Mouse (Mus musculus) neutrophil, adult 5-6 weeks (primary cell): ENCODE data around the gene Gm20479. TPM values are rescaled to one million over a fixed set of nuclear protein-coding genes. Genes with fewer than 3 reads are reported as not detected.
A peak's percentile ranks its signal among the peaks of the same experiment; 100 is the strongest.

Experiments used
- ATAC-seq: fragments of 151-379, 151-347 bp; 2 replicates; pipeline ENCODE4 v1.8.0; 2017; ENCODE audit warnings: mild to moderate bottlenecking, moderate TSS enrichment; ENCODE audit not compliant: insufficient number of reproducible peaks, poor library complexity, low FRiP score, severe bottlenecking; ENCODE audit errors: extremely low read depth
- total RNA-seq: library from RNA; stranded (forward); fragments of 200-1000 nt; gene quantifications from 2 replicates; pipeline ENCODE4 v1.2.3, GENCODE M21; 2017

Gm20479 gene
- total RNA-seq, 1 experiment from 2014 or later, result not detected

- ATAC-seq, result no peak
Observed at GRCm38 (mm10) chr7:27337175-27337853, 19.9 kb downstream of the Gm20479 start, which contains the start of gene Ltbp4. Gene Ltbp4, minus strand, starts transcription at chr7:27337692.

- peak; percentile 78 for ATAC-seq
Observed at GRCm38 (mm10) chr7:27335928-27336823, 21.0 kb downstream of the Gm20479 start.

DNA sequence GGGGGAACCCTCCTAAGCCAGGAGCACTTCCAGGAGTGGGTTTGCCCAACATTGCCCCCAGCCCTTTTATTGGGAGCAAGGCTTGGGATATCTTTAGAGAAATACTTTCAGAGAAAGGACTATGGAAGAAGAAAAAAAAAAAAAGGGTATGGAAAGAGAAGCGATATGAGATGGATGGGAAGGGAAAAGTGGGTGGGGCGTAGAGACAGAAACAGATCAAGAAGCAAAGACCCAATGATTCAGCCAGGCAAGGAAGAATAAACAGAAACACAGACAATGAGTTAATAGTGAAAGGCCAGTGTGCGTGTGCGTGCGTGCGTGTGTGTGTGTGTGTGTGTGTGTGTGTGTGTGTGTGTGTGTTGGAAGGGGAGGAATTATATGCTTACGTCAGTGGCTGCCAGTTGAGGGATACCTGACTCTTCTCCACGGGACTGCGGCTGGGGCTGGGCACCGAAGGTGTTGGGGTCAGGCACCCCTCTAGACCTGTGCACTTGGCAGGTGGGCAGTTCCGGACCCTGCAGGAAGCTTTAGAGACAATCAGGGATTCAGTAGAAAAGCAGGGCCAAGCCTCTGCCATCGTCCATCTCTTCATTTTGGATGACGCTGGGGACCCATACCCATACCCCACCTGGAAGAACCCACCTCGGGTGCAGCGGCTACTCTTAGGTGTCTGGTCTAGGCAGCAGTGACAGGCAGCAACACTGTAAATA, 22.1 kb downstream of the Gm20479 start:
- ATAC-seq, result no peak

- ATAC-seq, result no peak
Observed at GRCm38 (mm10) chr7:27334405-27334911, 22.8 kb downstream of the Gm20479 start.

- ATAC-seq, result no peak
Observed at GRCm38 (mm10) chr7:27333316-27333941, 23.8 kb downstream of the Gm20479 start.

DNA sequence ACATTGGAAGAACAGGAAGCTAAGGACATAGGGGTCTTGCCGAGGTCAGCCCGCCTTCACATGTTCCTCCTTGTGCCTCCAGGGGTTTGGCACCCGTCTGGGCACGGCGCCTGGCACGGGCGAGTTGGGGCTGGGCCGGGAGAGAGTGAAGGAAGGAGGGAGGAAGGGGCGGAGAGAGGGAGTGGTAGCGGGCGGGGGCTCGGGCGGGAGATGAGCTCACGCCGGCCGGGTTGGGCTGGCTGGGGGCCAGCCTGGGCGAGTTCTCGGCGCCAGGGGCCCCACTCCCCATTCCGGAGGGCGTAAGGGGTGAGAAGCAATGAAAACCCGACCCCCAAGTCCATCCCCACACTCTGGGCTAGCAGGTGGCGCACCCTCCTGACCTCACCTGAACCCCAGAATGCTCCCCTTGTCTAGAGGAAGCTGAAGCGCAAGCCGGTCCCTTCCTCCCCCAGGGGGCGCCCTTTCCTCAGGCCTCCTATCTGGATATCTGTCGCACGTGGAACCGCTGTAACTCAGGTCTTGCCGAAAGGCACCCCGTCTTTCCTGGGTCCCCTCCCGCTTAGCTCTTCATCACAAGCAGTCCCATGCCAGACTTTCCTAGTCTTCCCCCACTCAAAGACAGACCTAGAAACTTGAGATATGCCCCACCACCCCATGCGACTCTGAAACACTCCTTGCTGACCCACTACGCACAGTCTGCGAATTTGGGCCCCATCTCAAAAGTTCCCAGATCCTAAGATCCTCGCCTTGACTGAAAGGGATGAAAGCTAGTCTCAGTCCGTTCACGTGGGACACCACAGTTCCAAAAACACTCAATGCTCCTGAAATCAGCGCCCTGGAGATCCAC, 24.6 kb downstream of the Gm20479 start:
- ATAC-seq, result peak; percentile 49; the same call in 1 of the 2 replicates

DNA sequence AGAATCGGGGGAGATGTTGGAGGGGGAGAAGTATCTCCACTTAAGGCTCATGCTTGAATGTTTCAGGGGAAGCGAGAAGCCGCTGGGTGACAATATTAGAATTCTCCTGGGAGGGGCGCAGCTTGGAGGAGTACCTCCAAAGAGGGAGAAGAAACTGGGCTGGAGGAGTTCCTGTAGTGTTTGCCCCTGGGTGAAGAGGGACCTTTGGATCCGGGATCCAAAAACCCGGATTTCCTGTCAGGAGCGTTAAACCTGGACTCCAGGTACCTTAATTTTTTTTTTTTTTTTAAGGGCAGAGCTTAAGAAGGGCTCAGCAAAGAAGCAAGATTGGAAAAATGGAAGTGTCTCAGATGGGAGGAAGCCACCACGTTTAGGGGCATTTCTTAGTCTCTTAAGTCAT, 25.4 kb downstream of the Gm20479 start:
- ATAC-seq, result no peak

DNA sequence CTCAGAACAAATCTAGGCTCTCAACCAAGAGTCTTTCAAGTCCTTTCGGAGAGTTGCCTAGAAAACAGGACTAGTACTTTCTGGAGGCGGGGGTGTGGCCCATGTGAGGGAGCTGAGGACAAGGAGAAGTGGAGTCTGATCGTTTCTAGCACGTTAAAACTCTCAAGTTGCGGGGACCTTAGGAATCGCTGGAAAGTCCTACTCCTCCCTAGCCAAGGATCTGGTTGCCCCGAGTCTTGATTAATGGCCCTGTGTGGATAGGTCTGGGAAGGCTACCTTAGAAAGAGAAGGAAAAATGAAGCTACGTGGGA, 25.7 kb downstream of the Gm20479 start:
- no peak for ATAC-seq

- ATAC-seq, result peak; percentile 48
Observed at GRCm38 (mm10) chr7:27330709-27331540, 26.3 kb downstream of the Gm20479 start.

DNA sequence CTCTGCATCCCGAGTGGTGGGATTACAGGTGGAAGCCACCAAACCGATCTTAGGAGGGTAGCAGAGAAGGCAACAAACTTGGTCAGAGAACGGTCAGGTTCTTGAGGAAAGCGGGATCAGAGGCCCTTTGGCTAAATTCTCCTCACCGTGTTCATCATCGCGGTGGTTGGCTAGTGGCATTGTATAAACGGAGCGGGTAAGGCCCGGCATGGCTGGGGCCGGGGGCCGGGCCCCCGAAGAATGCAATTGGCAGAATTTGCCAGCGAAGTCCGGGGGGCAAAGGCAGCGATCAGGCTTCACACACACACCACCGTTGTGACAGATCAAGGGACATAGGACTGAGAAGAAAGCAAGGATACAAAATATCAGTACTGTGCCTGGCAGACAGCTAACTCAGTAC, 27.2 kb downstream of the Gm20479 start:
- ATAC-seq, result no peak

GRCm38 (mm10) chr7:27329326-27329947, 27.8 kb downstream of the Gm20479 start:
- ATAC-seq, result peak; percentile 65

DNA sequence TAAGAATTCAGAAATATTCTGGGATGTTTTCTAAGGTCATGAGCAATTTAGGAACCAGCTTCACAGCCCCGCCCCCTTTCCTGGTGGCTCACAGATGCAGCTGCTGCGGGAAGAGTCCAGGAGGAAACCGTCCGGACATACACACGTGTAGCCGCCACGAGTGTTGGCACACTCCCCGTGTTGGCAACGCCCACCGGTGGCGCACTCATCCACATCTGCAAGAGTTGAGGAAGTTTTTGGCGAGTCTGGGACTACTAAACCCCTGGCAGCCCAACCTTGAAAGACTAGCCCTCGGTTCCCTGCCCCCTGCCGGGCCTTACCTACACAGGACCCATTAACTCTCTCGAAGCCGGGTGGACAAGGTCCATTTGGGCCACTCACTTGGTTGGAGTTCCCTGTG, 28.6 kb downstream of the Gm20479 start:
- ATAC-seq, result no peak

- no peak for ATAC-seq
Observed at GRCm38 (mm10) chr7:27328161-27328560, 29.1 kb downstream of the Gm20479 start.

DNA sequence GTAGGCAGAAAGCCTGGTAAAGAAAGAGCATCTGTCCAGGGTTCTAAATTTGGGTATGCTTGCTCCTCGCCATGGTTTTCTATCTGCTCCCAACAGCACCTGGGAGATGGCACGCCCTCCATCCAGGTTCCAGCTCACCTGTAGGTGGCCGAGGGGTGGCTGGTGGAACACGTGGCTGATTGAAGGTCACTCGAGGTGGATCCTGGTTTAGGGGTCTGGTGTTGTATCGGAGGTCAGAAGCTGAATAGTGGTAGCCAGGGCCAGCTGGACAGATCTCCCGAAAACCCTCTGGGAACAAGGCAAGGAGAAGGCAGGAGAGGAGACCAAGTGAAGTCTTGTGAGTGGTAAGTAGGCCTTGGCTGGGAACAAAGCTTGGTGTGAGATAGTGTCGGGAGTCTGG, 29.7 kb downstream of the Gm20479 start:
- no peak for ATAC-seq

GRCm38 (mm10) chr7:27326101-27326880, 30.9 kb downstream of the Gm20479 start:
- no peak for ATAC-seq

DNA sequence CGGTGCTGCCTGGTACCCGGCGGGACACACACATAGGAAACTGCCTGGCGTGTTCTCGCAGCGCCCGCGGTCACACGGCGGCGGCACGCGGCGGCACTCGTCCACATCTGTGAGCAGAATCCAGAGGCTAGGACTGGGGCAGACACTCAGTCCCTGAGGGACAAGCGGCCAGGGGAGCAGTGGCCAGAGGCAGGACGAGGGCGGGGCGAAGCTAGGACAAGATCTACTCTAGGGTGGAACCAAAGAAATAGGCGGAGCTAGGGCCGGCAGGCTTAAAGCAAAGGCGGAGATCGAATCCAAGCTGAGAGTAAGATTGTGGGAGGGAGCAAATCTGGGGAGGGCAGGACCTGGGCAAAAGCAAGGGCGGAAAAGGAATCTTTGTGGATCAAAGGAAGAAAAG, 31.5 kb downstream of the Gm20479 start:
- ATAC-seq, result no peak
